Mouse (Mus musculus) liver, adult 2 months (tissue): Measurements from ENCODE around the gene Stap2. TPM values are rescaled to one million over a fixed set of nuclear protein-coding genes. Genes with fewer than 3 reads are reported as not detected.

Experiments
- DNase-seq: peaks from one replicate; pipeline ENCODE4 v3.0.0-alpha.2; 2011; ENCODE audit warnings: low read depth, low spot score; ENCODE audit errors: extremely low read depth
- H3K27ac ChIP-seq: fragments of 200-500 bp; replicated peaks from 2 replicates; pipeline ENCODE4 v1.5.1; 2012; ENCODE audit warnings: low read depth, mild to moderate bottlenecking, control low read depth, inconsistent platforms, low read length; ENCODE audit not compliant: insufficient read depth
- H3K27me3 ChIP-seq: fragments of 200-500 bp; 2 replicates; pipeline ENCODE4 v1.6.1; 2012; ENCODE audit warnings: mild to moderate bottlenecking, moderate library complexity, low read length, inconsistent platforms; ENCODE audit not compliant: control insufficient read depth, insufficient read depth
- H3K36me3 ChIP-seq: fragments of 200-500 bp; 2 replicates; pipeline ENCODE4 v1.6.1; 2012; ENCODE audit warnings: low read length, inconsistent platforms; ENCODE audit not compliant: control insufficient read depth, insufficient read depth
- H3K4me1 ChIP-seq: fragments of 200-500 bp; 2 replicates; pipeline ENCODE4 v1.6.1; 2011; ENCODE audit warnings: low read length; ENCODE audit not compliant: control insufficient read depth, insufficient read depth
- H3K4me3 ChIP-seq: fragments of 200-500 bp; 2 replicates; pipeline ENCODE4 v1.5.1; 2011; ENCODE audit warnings: low read depth, mild to moderate bottlenecking, control low read depth, low read length, moderate library complexity; ENCODE audit not compliant: insufficient read depth
- H3K79me2 ChIP-seq: fragments of 200-500 bp; 2 replicates; pipeline ENCODE4 v1.6.1; 2012; ENCODE audit warnings: inconsistent platforms, mild to moderate bottlenecking, low read length, moderate library complexity; ENCODE audit not compliant: control insufficient read depth, insufficient read depth
- H3K9ac ChIP-seq: fragments of 200-500 bp; 2 replicates; pipeline ENCODE4 v1.6.1; 2012; ENCODE audit warnings: low read depth, mild to moderate bottlenecking, control low read depth, inconsistent platforms, low read length
- CTCF ChIP-seq: fragments of 200-500 bp; IDR thresholded peaks from 2 replicates; pipeline ENCODE4 v1.5.1; 2011; ENCODE audit warnings: low read depth, low read length, control low read depth
- POLR2A ChIP-seq: fragments of 200-500 bp; IDR thresholded peaks from 2 replicates; pipeline ENCODE4 v1.6.1; 2011; ENCODE audit warnings: low read length, control low read depth; ENCODE audit not compliant: insufficient read depth; ENCODE audit errors: extremely low read depth
- WGBS: fragments of 180-500 bp; shearing (Covaris S2); methylation state at CpG from one replicate; pipeline ENCODE4 v1.1.7; 2018; 5-methylcytosine and 5-hydroxymethylcytosine counted together
- polyA plus RNA-seq: library from polyadenylated mRNA; depleted of rRNA; stranded (reverse); fragments of >200 nt; gene quantifications from 2 replicates; pipeline ENCODE4 v1.2.3, GENCODE M21; 2012
- total RNA-seq: library from RNA; depleted of rRNA; stranded (reverse); fragments of >200 nt; gene quantifications from 2 replicates; pipeline ENCODE4 v1.2.3, GENCODE M21; 2014

Stap2 gene
- total and polyA plus RNA-seq, 2 experiments, result 35.3 to 44.8 TPM

DNA sequence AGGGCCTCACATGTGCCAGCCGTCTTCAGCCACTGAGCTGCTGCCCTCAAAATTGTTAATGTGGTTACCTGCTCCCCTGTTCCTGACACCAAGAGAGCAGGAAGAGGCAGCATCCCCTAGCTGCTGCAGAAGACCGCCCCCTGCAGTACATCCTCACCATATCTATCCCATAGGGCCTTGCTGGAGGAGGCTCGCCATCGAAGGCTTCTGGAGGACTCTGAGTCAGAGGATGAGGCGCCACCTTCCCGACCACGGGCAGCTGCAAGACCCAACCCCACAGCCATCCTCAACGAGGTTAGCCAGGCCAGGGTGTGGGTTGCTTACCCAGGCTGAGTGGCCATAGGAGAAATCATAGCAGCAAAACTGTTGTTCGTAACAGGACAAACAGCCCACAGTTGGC is 40.4 kb downstream of the Stap2 start:
- H3K79me2 ChIP-seq, result no peaks in the 10 kb centered on the region
- DNase-seq, result no peak
- no peak overlapping the region for H3K9ac ChIP-seq
- H3K4me1 ChIP-seq, result peaks cover 3% of the 10 kb centered on the region; the same call in 1 of the 2 replicates
- no peaks in the 10 kb centered on the region for H3K27me3 ChIP-seq
- WGBS, result 84% methylated on average over 9 of the region's 9 CpGs
- no peak overlapping the region for H3K27ac ChIP-seq
- no peaks in the 10 kb centered on the region for H3K36me3 ChIP-seq
- TF ChIP-seq POLR2A (no peak), CTCF (no peak)
- H3K4me3 ChIP-seq, result no peak overlapping the region

DNA sequence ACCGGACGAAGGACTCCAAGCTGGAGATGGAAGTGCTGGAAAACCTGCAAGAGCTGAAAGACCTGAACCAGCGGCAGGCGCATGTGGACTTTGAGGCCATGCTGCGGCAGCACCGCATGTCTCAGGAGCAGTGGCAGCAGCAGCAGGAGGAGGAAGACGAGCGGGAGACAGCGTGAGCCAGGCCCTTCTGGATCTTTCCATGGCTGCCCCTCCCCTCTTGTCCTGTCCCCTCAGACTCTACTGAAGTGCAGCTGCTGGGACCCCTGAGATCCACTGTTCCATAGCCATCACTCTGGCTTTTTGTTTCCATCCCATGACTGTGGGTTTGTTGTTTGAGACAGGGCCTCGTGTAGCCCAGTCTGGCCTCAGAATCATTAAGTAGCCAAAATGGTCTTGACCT is 40.9 kb downstream of the Stap2 start:
- Histone ChIP-seq H3K27ac (no peak overlapping the region), H3K4me3 (no peak overlapping the region), H3K27me3 (no peaks in the 10 kb centered on the region), H3K36me3 (no peaks in the 10 kb centered on the region), H3K9ac (no peak overlapping the region), H3K4me1 (peaks cover 6% of the 10 kb centered on the region; the same call in 1 of the 2 replicates), H3K79me2 (no peaks in the 10 kb centered on the region)
- 95% methylated on average over 10 of the region's 10 CpGs for WGBS
- DNase-seq, result no peak
- TF ChIP-seq POLR2A (no peak), CTCF (no peak)

GRCm38 (mm10) chr17:55963171-55963570 is 42.2 kb downstream of the Stap2 start:
- TF ChIP-seq POLR2A, result no peak
- TF ChIP-seq CTCF, result no peak
- Histone ChIP-seq H3K9ac (no peak overlapping the region), H3K4me3 (no peak overlapping the region), H3K4me1 (peaks cover 9% of the 10 kb centered on the region), H3K79me2 (no peaks in the 10 kb centered on the region), H3K27me3 (no peaks in the 10 kb centered on the region), H3K36me3 (no peaks in the 10 kb centered on the region), H3K27ac (peak overlapping the region; percentile 12)
- WGBS, result 26% methylated on average over 14 of the region's 14 CpGs
- peak; percentile 79 for DNase-seq

DNA sequence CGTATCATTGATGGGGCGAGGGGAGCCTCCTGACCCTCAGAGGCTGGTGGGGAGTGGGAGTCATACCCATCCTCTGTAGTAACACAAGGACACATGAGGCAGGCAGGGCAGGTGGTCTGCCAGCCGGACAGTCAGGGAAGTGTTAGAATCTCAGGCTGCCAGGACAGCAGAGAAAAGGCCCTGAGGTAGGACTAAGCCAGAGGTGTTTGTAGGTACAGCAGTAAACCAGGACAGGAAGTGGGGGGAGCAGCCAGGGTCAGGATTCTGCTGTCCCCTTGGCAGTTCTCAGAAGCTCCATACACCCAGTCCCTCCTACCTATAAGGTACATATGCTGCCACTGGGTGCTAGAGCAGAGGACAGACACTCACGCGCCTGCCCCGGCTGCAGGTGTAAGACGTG is 43.8 kb downstream of the Stap2 start:
- Histone ChIP-seq H3K27me3 (no peaks in the 10 kb centered on the region), H3K9ac (no peak overlapping the region), H3K79me2 (no peaks in the 10 kb centered on the region), H3K4me3 (no peak overlapping the region), H3K27ac (no peak overlapping the region), H3K4me1 (peaks cover 9% of the 10 kb centered on the region), H3K36me3 (no peaks in the 10 kb centered on the region)
- TF ChIP-seq POLR2A, result no peak
- no peak for TF ChIP-seq CTCF
- DNase-seq, result no peak
- WGBS, result 97% methylated on average over 7 of the region's 7 CpGs

GRCm38 (mm10) chr17:55960791-55961190 is 44.6 kb downstream of the Stap2 start:
- H3K4me3 ChIP-seq, result no peak overlapping the region
- no peaks in the 10 kb centered on the region for H3K79me2 ChIP-seq
- no peaks in the 10 kb centered on the region for H3K27me3 ChIP-seq
- DNase-seq, result no peak
- no peak overlapping the region for H3K9ac ChIP-seq
- no peaks in the 10 kb centered on the region for H3K36me3 ChIP-seq
- no peak for TF ChIP-seq POLR2A
- no peak for TF ChIP-seq CTCF
- no peak overlapping the region for H3K27ac ChIP-seq
- H3K4me1 ChIP-seq, result peaks cover 10% of the 10 kb centered on the region

DNA sequence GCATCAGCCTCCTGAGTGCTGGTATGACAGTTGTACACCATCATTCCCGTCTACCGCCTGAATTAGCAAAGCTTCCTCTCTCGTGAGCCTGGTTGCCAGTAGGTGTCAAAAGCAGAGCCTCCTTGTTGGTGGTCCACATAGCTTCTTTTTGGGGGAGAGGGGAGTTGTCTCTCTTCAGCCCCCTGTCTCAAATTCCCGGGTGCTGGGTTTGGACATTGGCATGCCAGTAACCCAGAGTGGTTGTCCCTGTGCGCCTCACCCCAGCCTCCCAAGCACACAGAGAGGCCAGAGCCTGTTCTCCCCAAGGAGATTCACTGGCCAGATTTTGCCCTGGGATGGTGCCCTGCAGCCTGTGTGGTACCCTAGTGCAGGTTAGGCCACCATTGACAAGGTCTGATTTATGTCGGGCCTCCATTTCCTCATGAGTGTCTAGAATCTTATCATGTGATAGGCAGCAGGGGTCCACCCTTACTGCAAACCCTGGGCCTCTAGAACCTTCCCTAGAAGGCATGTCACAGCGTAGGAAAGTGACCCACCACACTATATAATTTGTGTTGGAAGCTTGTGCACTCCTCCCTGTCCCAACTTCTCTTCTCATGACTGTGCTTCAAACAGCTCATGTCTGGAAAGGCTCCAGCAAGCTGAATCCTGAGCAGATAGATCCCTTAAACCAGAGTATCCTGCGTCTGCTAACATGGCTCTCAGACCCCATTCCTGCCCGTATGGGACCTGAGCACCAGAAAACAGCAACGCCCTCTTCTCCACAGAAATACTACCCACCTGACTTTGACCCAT is 45.2 kb downstream of the Stap2 start:
- WGBS, result 79% methylated on average over 10 of the region's 10 CpGs
- Histone ChIP-seq H3K36me3 (no peaks in the 10 kb centered on the region), H3K79me2 (no peaks in the 10 kb centered on the region), H3K4me3 (no peak overlapping the region), H3K4me1 (peaks cover 10% of the 10 kb centered on the region), H3K27me3 (no peaks in the 10 kb centered on the region), H3K9ac (no peak overlapping the region), H3K27ac (no peak overlapping the region)
- no peak for DNase-seq
- TF ChIP-seq CTCF (no peak), POLR2A (no peak)
